Mouse (Mus musculus): ENCODE data around the gene Fosl1. TPM values are rescaled to one million over a fixed set of nuclear protein-coding genes. Genes with fewer than 3 reads are reported as not detected.

Fosl1 gene
- polyA plus RNA-seq, 1 experiment from 2014 or later = 0.54 TPM

GRCm38 (mm10) chr19:5495353-5496051, 48.2 kb downstream of the Fosl1 start:
- Histone ChIP-seq H3K9ac (replicated peaks; ENCODE audit: low read length) (no peak overlapping the region), H3K27me3 (ENCODE audit: insufficient read depth, low read length) (no peaks in the 10 kb centered on the region), H3K27ac (ENCODE audit: low read length) (no peak overlapping the region), H3K4me2 (replicated peaks; ENCODE audit: low read depth, low read length) (no peak overlapping the region), H3K4me1 (ENCODE audit: insufficient read depth, low read length) (peaks cover 15% of the 10 kb centered on the region), H3K36me3 (ENCODE audit: insufficient read depth, low read length) (peaks cover 44% of the 10 kb centered on the region), H3K9me3 (ENCODE audit: low read length) (no peaks in the 10 kb centered on the region), H3K4me3 (ENCODE audit: low read length) (no peak overlapping the region)
- ATAC-seq (ENCODE audit: low FRiP score, low TSS enrichment) = no peak
- 80% methylated on average over 12 of the region's 12 CpGs for WGBS

GRCm38 (mm10) chr19:5496052-5496370, 48.7 kb downstream of the Fosl1 start:
- H3K9ac ChIP-seq (replicated peaks; ENCODE audit: low read length) = no peak overlapping the region
- ATAC-seq (ENCODE audit: low FRiP score, low TSS enrichment) = no peak
- H3K27ac ChIP-seq (ENCODE audit: low read length) = no peak overlapping the region
- H3K9me3 ChIP-seq (ENCODE audit: low read length) = no peaks in the 10 kb centered on the region
- WGBS = 91% methylated on average over 16 of the region's 16 CpGs
- peaks cover 44% of the 10 kb centered on the region for H3K36me3 ChIP-seq (ENCODE audit: insufficient read depth, low read length)
- no peak overlapping the region for H3K4me3 ChIP-seq (ENCODE audit: low read length)
- no peak overlapping the region for H3K4me2 ChIP-seq (replicated peaks; ENCODE audit: low read depth, low read length)
- H3K27me3 ChIP-seq (ENCODE audit: insufficient read depth, low read length) = no peaks in the 10 kb centered on the region
- peaks cover 15% of the 10 kb centered on the region for H3K4me1 ChIP-seq (ENCODE audit: insufficient read depth, low read length)

- peaks cover 20% of the 10 kb centered on the region; the same call in 1 of the 2 replicates for H3K36me3 ChIP-seq (ENCODE audit: insufficient read depth, low read length)
- no peaks in the 10 kb centered on the region for H3K27me3 ChIP-seq (ENCODE audit: insufficient read depth, low read length)
- no peaks in the 10 kb centered on the region for H3K9me3 ChIP-seq (ENCODE audit: low read length)
- no peaks in the 10 kb centered on the region for H3K4me1 ChIP-seq (ENCODE audit: insufficient read depth, low read length)
- no peak overlapping the region for H3K4me2 ChIP-seq (replicated peaks; ENCODE audit: low read depth, low read length)
- 79% methylated on average over 2 of the region's 2 CpGs for WGBS
- ATAC-seq (ENCODE audit: low FRiP score, low TSS enrichment) = no peak
- no peak overlapping the region for H3K27ac ChIP-seq (ENCODE audit: low read length)
- H3K4me3 ChIP-seq (ENCODE audit: low read length) = no peak overlapping the region
- H3K9ac ChIP-seq (replicated peaks; ENCODE audit: low read length) = no peak overlapping the region; the same call in 1 of the 2 replicates
Measured at GRCm38 (mm10) chr19:5500330-5500875, 53.1 kb downstream of the Fosl1 start.

GRCm38 (mm10) chr19:5503687-5504086, 56.3 kb downstream of the Fosl1 start, which contains the start of gene 1700020D05Rik:
TSS of gene 1700020D05Rik (minus strand) at chr19:5503787.
- peak within 1 kb of the TSS; percentile 8; the same call in 1 of the 2 replicates for H3K4me3 ChIP-seq (ENCODE audit: low read length)
- H3K27ac ChIP-seq (ENCODE audit: low read length) = no peak within 1 kb of the TSS
- H3K4me2 ChIP-seq (replicated peaks; ENCODE audit: low read depth, low read length) = peak within 1 kb of the TSS; percentile 31
- WGBS = 47% methylated on average over 17 of the region's 17 CpGs
- H3K27me3 ChIP-seq (ENCODE audit: insufficient read depth, low read length) = no peaks in the 10 kb centered on the region
- H3K4me1 ChIP-seq (ENCODE audit: insufficient read depth, low read length) = no peaks in the 10 kb centered on the region
- no peaks in the 10 kb centered on the region for H3K36me3 ChIP-seq (ENCODE audit: insufficient read depth, low read length)
- no peaks in the 10 kb centered on the region; the same call in 1 of the 2 replicates for H3K9me3 ChIP-seq (ENCODE audit: low read length)
- H3K9ac ChIP-seq (replicated peaks; ENCODE audit: low read length) = no peak within 1 kb of the TSS
- ATAC-seq (ENCODE audit: low FRiP score, low TSS enrichment) = no peak

Other genes starting within 250 kb of the Fosl1 start
- 23.8 and 27.7 TPM in 2 replicates for gene Pacs1, start 174.4 kb upstream of the Fosl1 start, polyA plus RNA-seq (2015; fragmentation: Nextera tagmentation; extraction: Ambion mirVana)
- 344 and 387 TPM in 2 replicates for gene Sf3b2, start 152.1 kb upstream of the Fosl1 start, polyA plus RNA-seq (2015; fragmentation: Nextera tagmentation; extraction: Ambion mirVana)
- gene Gal3st3, start 149.2 kb upstream of the Fosl1 start, polyA plus RNA-seq (2015; fragmentation: Nextera tagmentation; extraction: Ambion mirVana) = 3.2 and 4.2 TPM in 2 replicates
- not detected in 2 replicates for gene Catsper1, start 111.8 kb upstream of the Fosl1 start, polyA plus RNA-seq (2015; fragmentation: Nextera tagmentation; extraction: Ambion mirVana)
- gene Cst6, start 98.0 kb upstream of the Fosl1 start, polyA plus RNA-seq (2015; fragmentation: Nextera tagmentation; extraction: Ambion mirVana) = 0.58 TPM in 1 of 2 replicates, not detected in the other
- gene Eif1ad, start 80.8 kb upstream of the Fosl1 start, polyA plus RNA-seq (2015; fragmentation: Nextera tagmentation; extraction: Ambion mirVana) = 61.7 and 62.2 TPM in 2 replicates
- gene Banf1, start 80.4 kb upstream of the Fosl1 start, polyA plus RNA-seq (2015; fragmentation: Nextera tagmentation; extraction: Ambion mirVana) = 453 and 487 TPM in 2 replicates
- 75.3 and 92.2 TPM in 2 replicates for gene Sart1, start 58.8 kb upstream of the Fosl1 start, polyA plus RNA-seq (2015; fragmentation: Nextera tagmentation; extraction: Ambion mirVana)
- gene Tsga10ip, start 45.0 kb upstream of the Fosl1 start, polyA plus RNA-seq (2015; fragmentation: Nextera tagmentation; extraction: Ambion mirVana) = 0.41 TPM in 1 of 2 replicates, not detected in the other
- gene Drap1, start 22.6 kb upstream of the Fosl1 start, polyA plus RNA-seq (2015; fragmentation: Nextera tagmentation; extraction: Ambion mirVana) = 226 and 236 TPM in 2 replicates
- 24.0 and 50.8 TPM in 2 replicates for gene AI837181, start 22.4 kb upstream of the Fosl1 start, polyA plus RNA-seq (2015; fragmentation: Nextera tagmentation; extraction: Ambion mirVana)
- 7.8 and 8.6 TPM in 2 replicates for gene Ccdc85b, start 10.3 kb downstream of the Fosl1 start, polyA plus RNA-seq (2015; fragmentation: Nextera tagmentation; extraction: Ambion mirVana)
- 129 and 138 TPM in 2 replicates for gene Fibp, start 13.1 kb downstream of the Fosl1 start, polyA plus RNA-seq (2015; fragmentation: Nextera tagmentation; extraction: Ambion mirVana)
- 1.9 and 2.1 TPM in 2 replicates for gene Ctsw, start 21.0 kb downstream of the Fosl1 start, polyA plus RNA-seq (2015; fragmentation: Nextera tagmentation; extraction: Ambion mirVana)
- gene Efemp2, start 26.4 kb downstream of the Fosl1 start, polyA plus RNA-seq (2015; fragmentation: Nextera tagmentation; extraction: Ambion mirVana) = 197 and 208 TPM in 2 replicates
- 44.2 and 50.5 TPM in 2 replicates for gene Mus81, start 40.9 kb downstream of the Fosl1 start, polyA plus RNA-seq (2015; fragmentation: Nextera tagmentation; extraction: Ambion mirVana)
- 2,772 and 2,914 TPM in 2 replicates for gene Cfl1, start 42.9 kb downstream of the Fosl1 start, polyA plus RNA-seq (2015; fragmentation: Nextera tagmentation; extraction: Ambion mirVana)
- not detected in 2 replicates for gene 1700020D05Rik, start 56.2 kb downstream of the Fosl1 start, polyA plus RNA-seq (2015; fragmentation: Nextera tagmentation; extraction: Ambion mirVana)
- 9.9 and 10.6 TPM in 2 replicates for gene Snx32, start 63.0 kb downstream of the Fosl1 start, polyA plus RNA-seq (2015; fragmentation: Nextera tagmentation; extraction: Ambion mirVana)
- 17.2 and 18.9 TPM in 2 replicates for gene Ovol1, start 113.1 kb downstream of the Fosl1 start, polyA plus RNA-seq (2015; fragmentation: Nextera tagmentation; extraction: Ambion mirVana)
- gene Ap5b1, start 120.5 kb downstream of the Fosl1 start, polyA plus RNA-seq (2015; fragmentation: Nextera tagmentation; extraction: Ambion mirVana) = 10.9 and 11.5 TPM in 2 replicates
- gene Rnaseh2c, start 154.3 kb downstream of the Fosl1 start, polyA plus RNA-seq (2015; fragmentation: Nextera tagmentation; extraction: Ambion mirVana) = 133 and 146 TPM in 2 replicates
- gene Kat5, start 162.7 kb downstream of the Fosl1 start, polyA plus RNA-seq (2015; fragmentation: Nextera tagmentation; extraction: Ambion mirVana) = 56.1 and 57.4 TPM in 2 replicates
- 56.9 and 58.3 TPM in 2 replicates for gene Rela, start 189.9 kb downstream of the Fosl1 start, polyA plus RNA-seq (2015; fragmentation: Nextera tagmentation; extraction: Ambion mirVana)
- 37.1 and 39.6 TPM in 2 replicates for gene Sipa1, start 216.2 kb downstream of the Fosl1 start, polyA plus RNA-seq (2015; fragmentation: Nextera tagmentation; extraction: Ambion mirVana)
- gene Map3k11, start 241.2 kb downstream of the Fosl1 start, polyA plus RNA-seq (2015; fragmentation: Nextera tagmentation; extraction: Ambion mirVana) = 41.5 and 43.8 TPM in 2 replicates
- gene Pcnx3, start 241.4 kb downstream of the Fosl1 start, polyA plus RNA-seq (2015; fragmentation: Nextera tagmentation; extraction: Ambion mirVana) = 27.0 and 28.1 TPM in 2 replicates